Mouse (Mus musculus) intestine, postnatal 0 days (tissue): Measurements from ENCODE around the gene Ppp1r27. TPM values are rescaled to one million over a fixed set of nuclear protein-coding genes. Genes with fewer than 3 reads are reported as not detected.

ENCODE experiments used
- ATAC-seq: fragments of 200-750 bp; cut with Nextera tagmentation; 2 replicates; pipeline ENCODE4 v1.8.0; 2017; ENCODE audit warnings: mild to moderate bottlenecking, moderate TSS enrichment, moderate library complexity
- H3K27ac ChIP-seq: fragments of 300-500 bp; sonication (generic); 2 replicates; pipeline ENCODE4 v1.5.1; 2014; ENCODE audit warnings: mild to moderate bottlenecking, low read depth, low read length, moderate library complexity
- H3K27me3 ChIP-seq: fragments of 300-500 bp; sonication (generic); replicated peaks from 2 replicates; pipeline ENCODE4 v1.6.1; 2014; ENCODE audit warnings: low read length, mixed read lengths; ENCODE audit not compliant: control insufficient read depth, insufficient read depth
- H3K36me3 ChIP-seq: fragments of 300-500 bp; sonication (generic); 2 replicates; pipeline ENCODE4 v1.6.1; 2014; ENCODE audit warnings: mild to moderate bottlenecking, moderate library complexity; ENCODE audit not compliant: control insufficient read depth, insufficient read depth
- H3K4me1 ChIP-seq: fragments of 300-500 bp; sonication (generic); replicated peaks from 2 replicates; pipeline ENCODE4 v1.6.1; 2014; ENCODE audit warnings: antibody characterized with exemption, low read length, mixed read lengths; ENCODE audit not compliant: control insufficient read depth, insufficient read depth
- H3K4me2 ChIP-seq: fragments of 300-500 bp; sonication (generic); replicated peaks from 2 replicates; pipeline ENCODE4 v1.6.1; 2014; ENCODE audit warnings: low read depth, mild to moderate bottlenecking, moderate library complexity
- H3K4me3 ChIP-seq: fragments of 300-500 bp; sonication (generic); 2 replicates; pipeline ENCODE4 v1.5.1; 2014; ENCODE audit warnings: low read depth, low read length
- H3K9ac ChIP-seq: fragments of 300-500 bp; sonication (generic); 2 replicates; pipeline ENCODE4 v1.6.1; 2014; ENCODE audit warnings: mild to moderate bottlenecking, low read depth, low read length
- H3K9me3 ChIP-seq: fragments of 300-500 bp; sonication (generic); 2 replicates; pipeline ENCODE4 v1.6.1; 2016; ENCODE audit warnings: mixed run types; ENCODE audit not compliant: control insufficient read depth
- CTCF ChIP-seq: sonication (generic); IDR thresholded peaks from 2 replicates; pipeline ENCODE4 v1.5.1; 2016; ENCODE audit warnings: low read depth, mild to moderate bottlenecking, control low read depth, antibody characterized with exemption, moderate library complexity
- WGBS: fragments of 180-500 bp; shearing (Covaris S2); extraction: QIAGEN DNeasy Blood & Tissue Kit; methylation state at CpG from one replicate; pipeline ENCODE4 v1.1.7; 2014; 5-methylcytosine and 5-hydroxymethylcytosine counted together
- polyA plus RNA-seq: library from polyadenylated mRNA; unstranded; fragments of >200 nt; fragmentation: Nextera tagmentation; extraction: Ambion mirVana; gene quantifications from 2 replicates; pipeline ENCODE4 v1.2.1, GENCODE M21; 2015

Ppp1r27 gene
- polyA plus RNA-seq, 1 experiment from 2014 or later = 1.4 TPM

DNA sequence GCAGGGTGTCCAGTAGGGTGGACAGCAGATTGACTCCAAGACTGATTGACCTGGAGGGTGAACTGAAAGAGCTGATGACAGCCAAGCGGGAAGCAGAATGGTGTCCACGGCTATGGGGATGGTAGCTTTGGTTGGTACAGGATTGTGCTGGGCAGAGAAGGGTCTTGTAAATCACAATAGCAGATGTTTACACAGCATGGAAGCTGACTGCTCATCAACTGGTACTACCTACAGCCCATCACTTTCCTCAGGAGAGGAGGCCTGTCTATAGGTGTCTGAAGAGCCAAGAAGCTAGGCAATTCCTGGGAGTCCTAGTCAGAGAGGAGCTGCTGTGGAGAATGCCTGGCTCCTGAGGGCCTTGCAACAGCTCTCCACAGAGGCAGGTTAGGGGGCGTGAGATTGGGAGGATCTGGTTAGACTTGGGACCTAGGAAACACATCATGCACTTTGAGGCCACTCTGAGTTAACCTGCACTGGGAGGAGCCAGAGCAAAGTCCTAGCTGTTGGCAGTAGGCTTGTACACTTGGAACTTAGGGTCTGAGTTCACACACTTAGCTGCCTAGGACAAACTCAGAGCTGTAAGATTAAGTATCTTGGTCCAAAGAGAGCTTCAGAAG lies 25.5 kb upstream of the Ppp1r27 start:
- peak overlapping the region; percentile 40 for H3K9ac ChIP-seq
- ATAC-seq = peak; percentile 32
- H3K4me1 ChIP-seq = peaks cover 11% of the 10 kb centered on the region; the same call in 1 of the 2 replicates
- no peaks in the 10 kb centered on the region for H3K9me3 ChIP-seq
- H3K36me3 ChIP-seq = peaks cover 28% of the 10 kb centered on the region
- no peaks in the 10 kb centered on the region for H3K27me3 ChIP-seq
- no peak for TF ChIP-seq CTCF
- peak overlapping the region; percentile 47; the same call in 1 of the 2 replicates for H3K4me2 ChIP-seq
- WGBS = 64% methylated on average over 3 of the region's 3 CpGs
- H3K4me3 ChIP-seq = no peak overlapping the region
- H3K27ac ChIP-seq = peak overlapping the region; percentile 99

DNA sequence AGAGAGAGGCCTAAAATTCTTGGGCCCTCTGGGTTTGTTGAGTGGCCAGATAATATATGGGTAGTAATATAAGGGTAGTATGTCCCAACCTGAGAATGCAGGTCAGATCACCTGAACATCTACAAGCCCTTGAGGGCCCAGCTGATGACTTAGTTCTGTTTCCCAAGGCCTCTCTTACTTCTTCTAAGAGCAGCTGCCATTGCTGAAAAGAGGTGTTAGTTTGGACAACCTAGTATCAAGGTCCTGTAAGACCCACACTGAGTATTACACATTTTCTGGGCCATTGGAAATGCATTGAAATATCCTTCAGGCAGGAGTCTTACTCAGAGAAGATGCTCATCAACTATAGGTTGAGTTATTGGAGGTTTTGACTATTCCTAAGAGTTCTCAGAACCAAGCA lies 25.0 kb upstream of the Ppp1r27 start:
- no peak for TF ChIP-seq CTCF
- Histone ChIP-seq H3K4me2 (peak overlapping the region; percentile 7; the same call in 1 of the 2 replicates), H3K9ac (peak overlapping the region; percentile 40), H3K27me3 (no peaks in the 10 kb centered on the region), H3K9me3 (no peaks in the 10 kb centered on the region), H3K4me3 (no peak overlapping the region), H3K27ac (peak overlapping the region; percentile 99), H3K36me3 (peaks cover 33% of the 10 kb centered on the region), H3K4me1 (peaks cover 14% of the 10 kb centered on the region; the same call in 1 of the 2 replicates)
- ATAC-seq = no peak

DNA sequence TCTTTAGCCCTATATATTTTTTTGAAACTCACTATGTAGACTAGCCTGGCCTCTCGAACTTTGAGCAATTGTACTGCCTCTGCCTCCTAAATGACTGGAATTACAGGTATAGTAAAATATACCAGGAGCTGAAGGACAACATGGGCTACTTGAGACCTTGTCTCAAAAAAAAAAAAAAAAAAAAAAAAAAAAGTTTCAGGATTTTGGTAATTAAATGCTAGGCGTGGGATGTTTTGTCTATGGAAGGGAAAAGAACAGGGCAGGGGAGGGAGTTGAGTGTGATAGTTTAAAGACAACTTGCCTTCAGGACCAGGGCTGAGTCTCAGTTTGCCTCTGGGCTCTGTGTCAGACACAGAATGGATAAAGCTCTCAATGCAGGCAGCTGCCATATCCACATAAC lies 24.1 kb upstream of the Ppp1r27 start:
- peaks cover 14% of the 10 kb centered on the region; the same call in 1 of the 2 replicates for H3K4me1 ChIP-seq
- no peak overlapping the region for H3K4me3 ChIP-seq
- H3K9me3 ChIP-seq = no peaks in the 10 kb centered on the region
- TF ChIP-seq CTCF = no peak
- H3K36me3 ChIP-seq = peaks cover 39% of the 10 kb centered on the region
- H3K4me2 ChIP-seq = peak overlapping the region; percentile 80; the same call in 1 of the 2 replicates
- H3K27ac ChIP-seq = peak overlapping the region; percentile 57
- no peak for ATAC-seq
- no peaks in the 10 kb centered on the region for H3K27me3 ChIP-seq
- H3K9ac ChIP-seq = no peak overlapping the region
- WGBS = 74% methylated on average over 2 of the region's 2 CpGs

DNA sequence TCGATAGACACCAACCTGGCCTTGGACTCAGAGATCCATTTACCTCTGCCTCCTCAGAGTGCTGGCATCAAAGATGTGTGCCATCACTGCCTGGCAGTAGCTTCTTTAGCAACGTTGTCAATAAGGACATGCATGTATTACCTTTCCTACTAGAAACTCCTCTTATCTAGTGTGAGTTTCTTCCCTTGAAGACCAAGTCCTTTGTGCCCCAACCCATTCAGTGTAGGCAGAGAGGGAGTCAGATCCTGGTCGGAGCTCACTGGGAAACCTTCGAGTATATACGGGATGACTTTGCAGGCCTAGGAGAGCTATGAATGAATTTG lies 23.3 kb upstream of the Ppp1r27 start:
- no peak for ATAC-seq
- H3K4me1 ChIP-seq = peaks cover 11% of the 10 kb centered on the region; the same call in 1 of the 2 replicates
- no peaks in the 10 kb centered on the region for H3K9me3 ChIP-seq
- peak overlapping the region; percentile 80 for H3K4me2 ChIP-seq
- H3K4me3 ChIP-seq = peak overlapping the region; percentile 92
- 32% methylated on average over 5 of the region's 5 CpGs for WGBS
- peaks cover 39% of the 10 kb centered on the region for H3K36me3 ChIP-seq
- H3K27ac ChIP-seq = peak overlapping the region; percentile 97
- no peaks in the 10 kb centered on the region for H3K27me3 ChIP-seq
- peak overlapping the region; percentile 81; the same call in 1 of the 2 replicates for H3K9ac ChIP-seq
- no peak for TF ChIP-seq CTCF

DNA sequence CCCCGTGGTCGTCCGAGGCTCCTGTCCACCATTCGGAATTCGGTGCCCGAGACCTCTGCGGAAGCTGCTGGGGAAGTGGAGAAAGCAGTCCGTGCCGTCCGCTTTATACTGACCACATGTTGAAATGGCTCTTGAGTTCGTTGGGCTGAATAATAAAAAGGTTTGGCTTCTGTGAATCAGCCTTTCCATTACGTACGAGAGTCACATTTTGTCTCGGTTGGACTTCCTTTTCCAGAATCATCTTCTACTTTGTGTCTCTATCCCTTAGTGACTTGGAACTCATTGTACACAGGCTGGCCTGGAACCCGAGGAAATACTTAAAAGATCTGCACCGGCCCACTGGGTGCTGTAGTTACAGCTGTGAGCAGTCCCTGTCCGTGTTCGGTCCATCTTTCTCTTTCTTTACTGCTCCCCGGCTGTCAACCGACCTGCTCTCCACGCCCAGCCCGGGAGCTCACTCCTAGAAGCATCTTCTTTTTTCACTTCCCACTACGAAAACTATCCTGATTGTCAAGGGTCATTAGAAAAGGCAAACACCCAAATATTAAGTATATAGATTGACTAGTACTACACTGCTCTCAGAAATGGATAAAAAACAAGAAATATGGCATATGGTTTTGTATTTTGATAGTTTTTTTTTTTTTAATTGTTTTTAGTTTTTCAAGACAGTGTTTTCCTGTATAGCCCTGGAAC lies 22.8 kb upstream of the Ppp1r27 start:
- no peak for ATAC-seq

DNA sequence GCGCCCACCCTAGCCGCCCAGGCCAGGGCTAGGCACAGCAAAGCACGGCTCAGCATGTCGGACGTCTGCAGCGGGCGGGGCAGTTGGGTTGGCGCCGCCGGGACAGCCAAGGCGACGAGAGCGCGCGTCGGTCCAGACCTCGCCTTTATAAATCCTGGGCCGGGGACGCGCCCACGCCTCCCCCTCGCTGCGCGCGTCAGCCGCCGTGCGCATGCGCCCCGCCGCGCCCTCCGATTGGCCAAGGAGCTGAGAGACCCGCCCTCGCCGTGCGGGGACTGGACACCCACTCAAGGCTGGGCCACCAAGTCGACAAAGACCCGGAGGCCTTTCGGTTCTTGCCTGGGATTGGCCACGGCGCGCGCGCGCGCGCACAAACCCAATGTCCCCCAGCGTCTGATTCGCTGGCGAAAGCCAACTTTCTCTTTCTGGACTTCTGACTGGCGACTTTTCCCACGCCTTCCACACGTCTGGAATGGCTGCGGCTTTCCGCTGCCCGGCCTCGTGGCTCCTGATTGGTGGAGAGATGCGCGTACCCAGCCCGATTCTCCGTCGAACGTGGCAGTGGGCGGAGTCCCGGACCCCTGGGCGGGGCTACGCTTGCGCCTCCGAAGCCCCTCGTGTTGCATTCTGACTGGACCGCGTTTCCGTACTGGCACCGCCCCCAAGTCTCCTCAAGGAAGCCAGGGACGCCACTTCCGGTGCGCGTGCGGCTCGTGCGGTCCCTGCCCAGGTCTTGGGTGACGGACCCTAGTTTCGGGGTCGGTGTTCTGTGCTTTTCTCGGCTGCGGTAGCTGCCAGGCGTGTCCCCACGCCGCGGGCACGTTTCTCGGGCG lies 22.0 kb upstream of the Ppp1r27 start, which contains the start of gene P4hb:
Gene P4hb (minus strand): TSS at position 502 of the 833 bp plus-strand sequence.
- no peak for TF ChIP-seq CTCF
- no peaks in the 10 kb centered on the region for H3K9me3 ChIP-seq
- H3K4me2 ChIP-seq = peak within 1 kb of the TSS; percentile 80
- ATAC-seq = peak; percentile 92
- no peaks in the 10 kb centered on the region for H3K27me3 ChIP-seq
- peak within 1 kb of the TSS; percentile 97 for H3K27ac ChIP-seq
- H3K36me3 ChIP-seq = peaks cover 37% of the 10 kb centered on the region
- H3K4me1 ChIP-seq = peaks cover 14% of the 10 kb centered on the region; the same call in 1 of the 2 replicates
- peak within 1 kb of the TSS; percentile 98 for H3K9ac ChIP-seq
- H3K4me3 ChIP-seq = peak within 1 kb of the TSS; percentile 92
- WGBS = under 1% methylated on average over 93 of the region's 94 CpGs

More for the DNA sequence above, 22.8 kb upstream of the Ppp1r27 start:
- Histone ChIP-seq H3K9ac (peak overlapping the region; percentile 81), H3K27me3 (no peaks in the 10 kb centered on the region), H3K27ac (peak overlapping the region; percentile 97), H3K4me3 (peak overlapping the region; percentile 92), H3K4me2 (peak overlapping the region; percentile 80), H3K4me1 (peaks cover 10% of the 10 kb centered on the region; the same call in 1 of the 2 replicates), H3K9me3 (no peaks in the 10 kb centered on the region), H3K36me3 (peaks cover 37% of the 10 kb centered on the region)
- TF ChIP-seq CTCF = no peak
- whole genome bisulfite sequencing = under 1% methylated on average over 23 of the region's 23 CpGs
